Mouse (Mus musculus) neural tube, embryonic 12.5 days (tissue): ENCODE measurements around the gene Cbs. TPM values are rescaled to one million over a fixed set of nuclear protein-coding genes. Genes with fewer than 3 reads are reported as not detected.

Experiments
- microRNA-seq: library from miRNA; unstranded; fragments of <30 nt; microRNA quantifications from one replicate; pipeline ENCODE4, GENCODE M21; 2017
- polyA plus RNA-seq: library from polyadenylated mRNA; unstranded; fragments of >200 nt; fragmentation: Nextera tagmentation; extraction: Ambion mirVana; gene quantifications from 2 replicates; pipeline ENCODE4 v1.2.1, GENCODE M21; 2016

Cbs gene
- polyA plus RNA-seq, 1 experiment from 2014 or later: 3.3 TPM

Small RNAs within 50 kb of the gene (microRNA-seq; reads per million reads assigned to microRNA genes)
- not detected for gene Gm24970

Other genes starting within 250 kb of the Cbs start
- 36.4 and 38.4 TPM in 2 replicates for gene Wdr4, start 117.3 kb downstream of the Cbs start, polyA plus RNA-seq
- gene Ndufv3, start 117.1 kb downstream of the Cbs start, polyA plus RNA-seq: 314 and 332 TPM in 2 replicates
- gene Pknox1, start 72.5 kb downstream of the Cbs start, polyA plus RNA-seq: 42.3 and 45.2 TPM in 2 replicates
- 305 and 307 TPM in 2 replicates for gene U2af1, start 21.7 kb upstream of the Cbs start, polyA plus RNA-seq
- gene Cryaa, start 40.6 kb upstream of the Cbs start, polyA plus RNA-seq: not detected in 2 replicates
- gene Sik1, start 218.6 kb upstream of the Cbs start, polyA plus RNA-seq: 16.2 and 21.6 TPM in 2 replicates